Mouse (Mus musculus) liver, adult 2 months (tissue): Measurements from ENCODE around the gene Dpy30. TPM values are rescaled to one million over a fixed set of nuclear protein-coding genes. Genes with fewer than 3 reads are reported as not detected.
A peak's percentile ranks its signal among the peaks of the same experiment; 100 is the strongest.

Experiments
- DNase-seq: peaks from one replicate; pipeline ENCODE4 v3.0.0-alpha.2; 2011; ENCODE audit warnings: low read depth, low spot score; ENCODE audit errors: extremely low read depth
- H3K27ac ChIP-seq: fragments of 200-500 bp; replicated peaks from 2 replicates; pipeline ENCODE4 v1.5.1; 2012; ENCODE audit warnings: low read depth, mild to moderate bottlenecking, control low read depth, inconsistent platforms, low read length; ENCODE audit not compliant: insufficient read depth
- H3K27me3 ChIP-seq: fragments of 200-500 bp; 2 replicates; pipeline ENCODE4 v1.6.1; 2012; ENCODE audit warnings: mild to moderate bottlenecking, moderate library complexity, low read length, inconsistent platforms; ENCODE audit not compliant: control insufficient read depth, insufficient read depth
- H3K36me3 ChIP-seq: fragments of 200-500 bp; 2 replicates; pipeline ENCODE4 v1.6.1; 2012; ENCODE audit warnings: low read length, inconsistent platforms; ENCODE audit not compliant: control insufficient read depth, insufficient read depth
- H3K4me1 ChIP-seq: fragments of 200-500 bp; 2 replicates; pipeline ENCODE4 v1.6.1; 2011; ENCODE audit warnings: low read length; ENCODE audit not compliant: control insufficient read depth, insufficient read depth
- H3K4me3 ChIP-seq: fragments of 200-500 bp; 2 replicates; pipeline ENCODE4 v1.5.1; 2011; ENCODE audit warnings: low read depth, mild to moderate bottlenecking, control low read depth, low read length, moderate library complexity; ENCODE audit not compliant: insufficient read depth
- H3K79me2 ChIP-seq: fragments of 200-500 bp; 2 replicates; pipeline ENCODE4 v1.6.1; 2012; ENCODE audit warnings: inconsistent platforms, mild to moderate bottlenecking, low read length, moderate library complexity; ENCODE audit not compliant: control insufficient read depth, insufficient read depth
- H3K9ac ChIP-seq: fragments of 200-500 bp; 2 replicates; pipeline ENCODE4 v1.6.1; 2012; ENCODE audit warnings: low read depth, mild to moderate bottlenecking, control low read depth, inconsistent platforms, low read length
- CTCF ChIP-seq: fragments of 200-500 bp; IDR thresholded peaks from 2 replicates; pipeline ENCODE4 v1.5.1; 2011; ENCODE audit warnings: low read depth, low read length, control low read depth
- POLR2A ChIP-seq: fragments of 200-500 bp; IDR thresholded peaks from 2 replicates; pipeline ENCODE4 v1.6.1; 2011; ENCODE audit warnings: low read length, control low read depth; ENCODE audit not compliant: insufficient read depth; ENCODE audit errors: extremely low read depth
- WGBS: fragments of 180-500 bp; shearing (Covaris S2); methylation state at CpG from one replicate; pipeline ENCODE4 v1.1.7; 2018; 5-methylcytosine and 5-hydroxymethylcytosine counted together
- polyA plus RNA-seq: library from polyadenylated mRNA; depleted of rRNA; stranded (reverse); fragments of >200 nt; gene quantifications from 2 replicates; pipeline ENCODE4 v1.2.3, GENCODE M21; 2012; rRNA removed
- total RNA-seq: library from RNA; depleted of rRNA; stranded (reverse); fragments of >200 nt; gene quantifications from 2 replicates; pipeline ENCODE4 v1.2.3, GENCODE M21; 2014; rRNA removed

The Dpy30 gene
- total and polyA plus RNA-seq, 2 experiments = 29.2 to 34.7 TPM

DNA sequence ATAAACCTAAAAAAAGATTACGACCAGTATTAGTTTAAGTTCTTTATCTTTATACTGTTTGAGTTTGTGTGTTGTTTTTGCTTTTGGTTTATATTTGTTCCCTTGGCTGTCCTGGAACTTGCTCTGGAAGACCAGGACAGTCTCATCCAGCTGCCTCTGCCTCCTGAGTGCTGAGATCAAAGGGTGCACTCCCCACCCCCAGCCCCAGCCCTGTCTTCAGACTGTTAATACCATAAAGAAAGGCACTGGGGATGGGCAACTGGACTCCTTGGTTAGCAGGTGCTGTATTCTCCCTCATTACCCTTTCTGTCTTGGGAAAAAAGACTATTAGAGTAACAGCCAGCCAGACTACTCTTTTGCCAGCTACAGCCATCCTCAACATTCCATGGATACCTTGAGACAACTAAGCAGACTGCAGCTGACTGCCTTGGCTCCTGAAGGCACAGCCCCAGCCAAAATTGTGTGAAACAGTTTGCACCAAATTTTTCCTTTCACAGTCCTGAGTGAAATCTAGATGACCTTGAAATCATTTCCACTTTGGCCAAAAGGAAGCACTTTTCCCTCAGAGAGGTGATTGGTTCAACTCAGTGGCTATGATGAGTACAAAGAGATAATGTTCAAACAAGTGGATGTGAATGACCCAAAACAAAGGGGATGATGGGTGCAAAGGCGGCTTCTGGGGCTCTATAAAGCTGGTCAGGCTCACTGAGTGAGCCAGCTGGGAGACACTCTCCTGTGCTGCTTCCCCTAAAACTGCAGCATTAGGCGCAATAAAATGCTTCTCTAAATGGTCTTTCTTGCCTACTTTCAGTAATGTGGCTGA, 59.2 kb downstream of the Dpy30 start:
- no peak overlapping the region for H3K9ac ChIP-seq
- peaks cover 13% of the 10 kb centered on the region for H3K4me1 ChIP-seq
- 0 out of 2 replicates have a peak overlapping the region, but pooled peaks have one; percentile 12 for H3K27ac ChIP-seq

GRCm38 (mm10) chr17:74262415-74262814, 61.3 kb downstream of the Dpy30 start:
- no peak for DNase-seq
- 82% methylated on average over 3 of the region's 3 CpGs for WGBS
- H3K36me3 ChIP-seq = no peaks in the 10 kb centered on the region; the same call in none of the 2 replicates
- no peak overlapping the region for H3K27ac ChIP-seq
- TF ChIP-seq CTCF (no peak), POLR2A (no peak)
- H3K79me2 ChIP-seq = peaks cover 14% of the 10 kb centered on the region; the same call in 1 of the 2 replicates
- no peaks in the 10 kb centered on the region for H3K27me3 ChIP-seq
- H3K9ac ChIP-seq = no peak overlapping the region
- H3K4me3 ChIP-seq = no peak overlapping the region
- H3K4me1 ChIP-seq = peaks cover 15% of the 10 kb centered on the region

More for the DNA sequence above, 59.2 kb downstream of the Dpy30 start:
- Histone ChIP-seq H3K27me3 (no peaks in the 10 kb centered on the region), H3K36me3 (no peaks in the 10 kb centered on the region), H3K4me3 (no peak overlapping the region), H3K79me2 (peaks cover 22% of the 10 kb centered on the region; the same call in 1 of the 2 replicates)
- TF ChIP-seq POLR2A (no peak), CTCF (no peak)
- peak; percentile 47 for DNase-seq
- WGBS = 45% methylated on average over 3 of the region's 3 CpGs

Other genes with a start within 250 kb of the Dpy30 start
- 31.8 and 36.6 TPM in 2 replicates for gene Memo1, start 28.4 kb downstream of the Dpy30 start, total RNA-seq
- gene Memo1, start 28.4 kb downstream of the Dpy30 start, polyA plus RNA-seq = 34.5 and 36.0 TPM in 2 replicates
- gene Spast, start 15.0 kb upstream of the Dpy30 start, total RNA-seq = 15.0 and 16.8 TPM in 2 replicates
- 5.6 and 6.1 TPM in 2 replicates for gene Spast, start 15.0 kb upstream of the Dpy30 start, polyA plus RNA-seq
- gene Slc30a6, start 71.7 kb upstream of the Dpy30 start, total RNA-seq = 22.7 and 23.6 TPM in 2 replicates
- gene Slc30a6, start 71.7 kb upstream of the Dpy30 start, polyA plus RNA-seq = 13.5 and 14.4 TPM in 2 replicates
- gene Nlrc4, start 135.2 kb upstream of the Dpy30 start, total RNA-seq = 0.37 and 0.40 TPM in 2 replicates
- 0.04 TPM in 1 of 2 replicates, not detected in the other for gene Nlrc4, start 135.2 kb upstream of the Dpy30 start, polyA plus RNA-seq
- 30.3 and 35.4 TPM in 2 replicates for gene Yipf4, start 165.5 kb upstream of the Dpy30 start, total RNA-seq
- gene Yipf4, start 165.5 kb upstream of the Dpy30 start, polyA plus RNA-seq = 27.4 and 28.2 TPM in 2 replicates
- 107 and 115 TPM in 2 replicates for gene Birc6, start 204.4 kb upstream of the Dpy30 start, total RNA-seq
- gene Birc6, start 204.4 kb upstream of the Dpy30 start, polyA plus RNA-seq = 32.8 and 33.2 TPM in 2 replicates